In genomic region chrX:166895199-166895598, GRCm38 (mm10) we compare ENCODE assay signal across 20 mouse cellular contexts.
A peak's percentile ranks its signal among the peaks of the same experiment; 100 is the strongest.
DNase-seq lines count a peak whose midpoint lies in the region; ATAC-seq and TF ChIP-seq lines count a peak whose summit lies in the region.
"Had no signal": no experiment of that assay in that cellular context is flagged by ENCODE, and none has a peak within 500 bp of the region (broad histone marks: within the 10 kb centered on the region; RNA-seq: fewer than 3 reads in every experiment).

No protein-coding gene starts in this region.

- H3K27ac ChIP-seq in heart, embryonic 12.5 days (ENCODE audit: poor library complexity, severe bottlenecking), result peak overlapping the region; percentile 47; the same call in 1 of the 2 replicates
- no peak overlapping the region for H3K27ac ChIP-seq in gastrocnemius, adult 2 months
- H3K27ac ChIP-seq: embryonic facial prominence, embryonic 13.5 days; limb, embryonic 12.5 days; liver, embryonic 13.5 days; midbrain, embryonic 13.5 days; neural tube, embryonic 15.5 days had no signal

- H3K4me2 ChIP-seq in heart, embryonic 12.5 days, result no peak overlapping the region
- H3K4me2 ChIP-seq: embryonic facial prominence, embryonic 13.5 days; limb, embryonic 12.5 days; liver, embryonic 13.5 days; midbrain, embryonic 13.5 days; neural tube, embryonic 15.5 days had no signal

- WGBS in heart, embryonic 12.5 days, result 32% methylated on average over 2 of the region's 2 CpGs

- no peaks in the 10 kb centered on the region for H3K27me3 ChIP-seq in heart, embryonic 12.5 days (replicated peaks)
- H3K27me3 ChIP-seq: liver, embryonic 13.5 days had no signal

- ATAC-seq in heart, embryonic 12.5 days (ENCODE audit: insufficient number of reproducible peaks, low FRiP score), result no peak
- ATAC-seq: inflammation-experienced regulatory T-cells, adult 6 months; midbrain, embryonic 13.5 days had no signal

- H3K9ac ChIP-seq in heart, embryonic 12.5 days, result no peak overlapping the region
- H3K9ac ChIP-seq: embryonic facial prominence, embryonic 13.5 days; limb, embryonic 12.5 days; liver, embryonic 13.5 days; midbrain, embryonic 13.5 days; neural tube, embryonic 15.5 days had no signal

- no peaks in the 10 kb centered on the region for H3K36me3 ChIP-seq in heart, embryonic 12.5 days
- H3K36me3 ChIP-seq: embryonic facial prominence, embryonic 13.5 days; limb, embryonic 12.5 days; liver, embryonic 13.5 days; midbrain, embryonic 13.5 days; neural tube, embryonic 15.5 days had no signal

- no peak overlapping the region for H3K4me3 ChIP-seq in heart, embryonic 12.5 days
- H3K4me3 ChIP-seq in gastrocnemius, adult 2 months, result no peak overlapping the region
- H3K4me3 ChIP-seq: embryonic facial prominence, embryonic 13.5 days; limb, embryonic 12.5 days; liver, embryonic 13.5 days; midbrain, embryonic 13.5 days; neural tube, embryonic 15.5 days had no signal

- no peaks in the 10 kb centered on the region for H3K9me3 ChIP-seq in heart, embryonic 12.5 days (replicated peaks)
- H3K9me3 ChIP-seq: embryonic facial prominence, embryonic 13.5 days; limb, embryonic 12.5 days; liver, embryonic 13.5 days; midbrain, embryonic 13.5 days; neural tube, embryonic 15.5 days had no signal

- H3K4me1 ChIP-seq in heart, embryonic 12.5 days (replicated peaks), result no peaks in the 10 kb centered on the region
- H3K4me1 ChIP-seq: embryonic facial prominence, embryonic 13.5 days; limb, embryonic 12.5 days; liver, embryonic 13.5 days; midbrain, embryonic 13.5 days; neural tube, embryonic 15.5 days had no signal

- DNase-seq in adrenal gland, postnatal 14 days, result peak; percentile 4
- no peak for DNase-seq in adrenal gland, adult 2 months
- DNase-seq in lung, adult 18-20 months, result peak; percentile 6 to 30
- peak; percentile 32 for DNase-seq in lung, postnatal 36 days
- DNase-seq in cerebellum, postnatal 4 days (ENCODE audit: low spot score in 2 of 2), result no peak
- no peak for DNase-seq in thymus, adult 18-20 months
- DNase-seq in gastrocnemius, adult 2 months, result no peak
- DNase-seq: adrenal gland, postnatal 25 days; cerebellum, adult 8-10 months; kidney, adult 8-10 months; kidney, postnatal 36 days; layer of hippocampus, adult 9-11 months; liver, embryonic 13.5 days; thymus, postnatal 4 days had no signal

- intact Hi-C loops in gastrocnemius, adult 2 months (cut with DNase I), result no loop called here

- TF ChIP-seq CTCF in gastrocnemius, adult 2 months (IDR thresholded peaks at IDR 0.05), result no peak

Comparison
In these comparisons a context has a peak if more than half of its experiments do, and no peak if none do; other contexts are left out.
1. DNase-seq: peak in adrenal gland, postnatal 14 days (single experiment), lung, adult 18-20 months (2 of 2) and lung, postnatal 36 days (single experiment); none in adrenal gland, adult 2 months (single experiment), cerebellum, postnatal 4 days (0 of 2), thymus, adult 18-20 months (0 of 2) and gastrocnemius, adult 2 months (single experiment).